Mouse (Mus musculus) adrenal gland, adult 2 months (tissue): ENCODE measurements around the gene Hemgn. TPM values are rescaled to one million over a fixed set of nuclear protein-coding genes. Genes with fewer than 3 reads are reported as not detected.
A peak's percentile ranks its signal among the peaks of the same experiment; 100 is the strongest.

Experiments
- DNase-seq: peaks from one replicate; pipeline ENCODE4 v3.0.0; 2021
- polyA plus RNA-seq: library from polyadenylated mRNA; depleted of rRNA; stranded (reverse); fragments of >200 nt; gene quantifications from 2 replicates; pipeline ENCODE4 v1.2.3, GENCODE M21; 2012; rRNA removed
- total RNA-seq, 2 experiments: library from RNA; stranded (reverse); gene quantifications; 2 replicates each; pipeline ENCODE4 v1.2.3; 2021

The Hemgn gene
- total and polyA plus RNA-seq, 3 experiments: not detected

DNA sequence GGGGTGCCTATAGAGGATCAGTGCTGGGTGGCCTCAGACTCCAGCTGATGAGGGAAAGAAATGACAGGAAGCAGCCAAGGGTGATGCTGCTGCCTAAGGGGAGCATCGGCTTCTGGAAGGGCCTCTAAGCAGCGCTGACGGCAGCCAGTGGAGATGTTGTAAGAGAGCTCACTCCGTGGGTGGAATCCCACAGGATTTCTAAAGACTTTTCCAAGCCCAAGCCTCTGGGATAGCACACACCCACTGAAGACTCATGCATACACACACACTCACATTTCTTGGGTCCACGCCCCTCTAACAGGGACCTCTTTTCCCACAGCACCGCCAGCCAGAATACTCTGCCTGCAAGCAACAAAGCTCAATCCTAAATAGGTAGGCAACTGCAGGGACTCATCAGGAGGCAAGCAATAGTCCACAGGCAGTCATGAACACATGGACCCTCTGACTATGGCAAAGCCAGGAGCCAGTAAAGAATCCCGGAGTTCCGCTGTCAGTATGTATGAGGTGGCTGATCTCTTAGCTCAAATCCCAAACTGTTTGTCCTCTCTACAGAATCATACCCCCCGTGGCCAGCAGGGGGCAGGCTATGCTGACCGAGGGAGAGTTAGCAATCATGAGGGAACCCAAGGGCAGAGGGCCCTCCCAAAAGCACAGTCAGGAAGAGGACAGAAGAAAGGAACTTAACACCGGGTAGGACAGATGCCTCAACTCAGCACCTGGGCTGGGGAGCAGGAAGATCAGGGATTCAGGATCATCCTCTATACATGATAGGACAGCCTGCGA lies 56.8 kb downstream of the Hemgn start:
- peak; percentile 69 for DNase-seq

DNA sequence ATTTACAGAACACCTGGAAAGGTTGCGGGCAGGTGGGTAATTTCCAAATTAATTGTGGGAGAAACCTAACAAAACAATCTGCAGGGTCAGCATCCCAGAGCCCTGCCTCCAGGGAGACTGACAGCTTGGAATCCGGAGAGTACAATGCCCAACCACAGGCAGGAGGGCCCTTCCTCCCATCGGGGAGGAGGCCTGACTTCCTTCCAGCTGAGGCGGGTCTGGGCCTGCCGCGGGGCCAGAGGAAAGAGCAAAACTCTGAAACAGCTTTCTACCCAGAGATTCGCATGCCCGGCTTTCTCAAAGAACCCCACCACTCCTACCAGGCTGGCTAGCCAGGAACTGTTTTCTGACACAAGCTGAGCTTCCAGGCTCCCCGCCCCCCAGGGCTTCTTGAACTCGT lies 60.3 kb downstream of the Hemgn start:
- no peak for DNase-seq

GRCm38 (mm10) chr4:46349530-46349929 lies 63.8 kb downstream of the Hemgn start:
- no peak for DNase-seq

DNA sequence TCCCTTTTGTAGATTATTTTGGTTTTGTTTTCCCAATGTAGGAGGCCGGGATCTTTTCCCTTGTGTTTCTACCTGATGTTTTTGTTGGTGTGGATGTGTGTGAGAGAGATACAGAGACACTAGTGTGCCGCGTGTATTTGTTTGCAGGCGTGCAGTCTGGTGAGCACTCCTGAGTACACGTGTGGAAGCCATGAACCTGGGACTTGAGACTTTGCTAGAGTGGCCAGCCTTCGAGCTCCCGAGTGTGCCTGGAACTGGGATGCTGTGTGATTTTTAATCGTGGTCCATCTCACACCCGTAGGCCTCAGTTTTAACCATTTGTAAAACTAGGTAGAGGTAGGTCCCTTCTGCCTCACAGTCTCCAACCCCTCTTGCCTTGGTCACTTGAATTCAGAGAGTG lies 64.4 kb downstream of the Hemgn start:
- no peak for DNase-seq

DNA sequence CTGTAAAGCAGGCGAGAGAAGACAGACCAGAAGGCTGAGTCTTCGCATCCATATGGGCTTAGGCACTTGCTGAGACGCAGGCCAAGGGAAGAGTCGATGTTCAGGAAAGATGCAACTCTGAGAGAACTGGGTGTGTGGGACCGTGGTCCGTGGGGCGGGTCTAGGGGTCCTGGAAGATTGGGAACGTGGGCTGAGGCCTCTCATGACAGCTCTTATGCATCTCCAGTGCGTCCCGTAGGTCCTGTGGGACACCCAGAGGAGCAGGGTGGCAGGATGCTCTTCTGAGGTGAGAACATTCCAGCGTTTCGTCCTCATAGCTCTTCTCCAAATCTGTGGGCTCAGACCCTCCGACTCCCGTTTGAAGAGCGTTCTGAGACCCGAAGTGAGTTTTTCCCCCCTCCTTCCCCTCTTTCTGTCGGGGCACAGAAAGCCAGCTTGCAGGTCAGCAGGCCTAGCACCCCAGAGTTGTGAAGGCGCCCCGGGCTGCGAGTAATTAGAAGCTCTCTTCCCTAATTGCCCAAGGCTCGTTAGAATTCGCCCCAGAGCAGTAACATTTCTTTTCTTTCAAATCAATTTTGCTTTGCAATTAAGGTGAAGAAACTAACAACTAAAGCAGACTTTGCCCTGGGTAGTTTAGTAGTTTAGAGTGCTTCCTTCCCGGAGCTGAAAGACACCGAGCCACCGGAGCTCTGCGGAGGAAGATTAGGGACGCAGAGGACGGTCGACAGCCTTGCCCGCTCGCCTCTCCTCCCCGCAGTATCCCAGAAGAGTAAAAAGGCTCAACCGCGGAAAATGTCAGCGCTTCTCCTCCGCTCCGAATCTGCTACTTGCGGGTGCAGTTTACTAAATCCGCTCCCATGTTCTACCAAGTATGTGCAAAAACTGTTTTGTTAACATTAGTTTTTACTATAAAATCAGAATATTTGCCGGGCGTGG lies 65.5 kb downstream of the Hemgn start:
- no peak for DNase-seq

- DNase-seq: no peak
Measured at GRCm38 (mm10) chr4:46347141-46347540, 66.2 kb downstream of the Hemgn start.

- no peak for DNase-seq
Measured at GRCm38 (mm10) chr4:46346221-46346620, 67.1 kb downstream of the Hemgn start.

GRCm38 (mm10) chr4:46345773-46346100 lies 67.6 kb downstream of the Hemgn start:
- DNase-seq: no peak

- no peak for DNase-seq
Measured at GRCm38 (mm10) chr4:46345056-46345772, 68.1 kb downstream of the Hemgn start.

GRCm38 (mm10) chr4:46344288-46344687 lies 69.0 kb downstream of the Hemgn start:
- peak; percentile 38 for DNase-seq

Other genes with a start within 250 kb of the Hemgn start
- gene Xpa, start 217.2 kb downstream of the Hemgn start, total RNA-seq: 10 to 100 TPM; 17.2 to 20.3 TPM
- gene Xpa, start 217.2 kb downstream of the Hemgn start, polyA plus RNA-seq: 19.9 and 24.0 TPM in 2 replicates
- gene Foxe1, start 69.9 kb downstream of the Hemgn start, total RNA-seq: not detected
- 0.42 and 0.44 TPM in 2 replicates for gene Foxe1, start 69.9 kb downstream of the Hemgn start, polyA plus RNA-seq
- 1 to 10 TPM; 4.8 to 7.1 TPM for gene Trmo, start 24.1 kb downstream of the Hemgn start, total RNA-seq
- 2.5 and 4.3 TPM in 2 replicates for gene Trmo, start 24.1 kb downstream of the Hemgn start, polyA plus RNA-seq
- gene Anp32b, start 37.4 kb upstream of the Hemgn start, total RNA-seq: 100 to 1,000 TPM; 103 to 121 TPM
- 56.8 and 73.6 TPM in 2 replicates for gene Anp32b, start 37.4 kb upstream of the Hemgn start, polyA plus RNA-seq
- gene Nans, start 75.7 kb upstream of the Hemgn start, total RNA-seq: 10 to 100 TPM; 38.4 to 42.5 TPM
- 13.7 and 16.0 TPM in 2 replicates for gene Nans, start 75.7 kb upstream of the Hemgn start, polyA plus RNA-seq
- gene Trim14, start 122.6 kb upstream of the Hemgn start, total RNA-seq: 1 to 10 TPM; 4.9 to 5.8 TPM
- gene Trim14, start 122.6 kb upstream of the Hemgn start, polyA plus RNA-seq: 16.0 and 21.3 TPM in 2 replicates
- gene Coro2a, start 188.7 kb upstream of the Hemgn start, total RNA-seq: 1 to 10 TPM; 2.2 to 2.8 TPM
- 8.7 and 12.4 TPM in 2 replicates for gene Coro2a, start 188.7 kb upstream of the Hemgn start, polyA plus RNA-seq
- 1 to 10 TPM; 1.4 to 5.1 TPM for gene Tbc1d2, start 236.7 kb upstream of the Hemgn start, total RNA-seq
- 3.4 and 7.0 TPM in 2 replicates for gene Tbc1d2, start 236.7 kb upstream of the Hemgn start, polyA plus RNA-seq